Mouse (Mus musculus) ovary, postnatal 14 days (tissue): ENCODE data around the gene Rasgef1b.

Experiments used
- DNase-seq: peaks from one replicate; pipeline ENCODE4 v3.0.0; 2022; ENCODE audit warnings: low spot score

Rasgef1b gene

DNA sequence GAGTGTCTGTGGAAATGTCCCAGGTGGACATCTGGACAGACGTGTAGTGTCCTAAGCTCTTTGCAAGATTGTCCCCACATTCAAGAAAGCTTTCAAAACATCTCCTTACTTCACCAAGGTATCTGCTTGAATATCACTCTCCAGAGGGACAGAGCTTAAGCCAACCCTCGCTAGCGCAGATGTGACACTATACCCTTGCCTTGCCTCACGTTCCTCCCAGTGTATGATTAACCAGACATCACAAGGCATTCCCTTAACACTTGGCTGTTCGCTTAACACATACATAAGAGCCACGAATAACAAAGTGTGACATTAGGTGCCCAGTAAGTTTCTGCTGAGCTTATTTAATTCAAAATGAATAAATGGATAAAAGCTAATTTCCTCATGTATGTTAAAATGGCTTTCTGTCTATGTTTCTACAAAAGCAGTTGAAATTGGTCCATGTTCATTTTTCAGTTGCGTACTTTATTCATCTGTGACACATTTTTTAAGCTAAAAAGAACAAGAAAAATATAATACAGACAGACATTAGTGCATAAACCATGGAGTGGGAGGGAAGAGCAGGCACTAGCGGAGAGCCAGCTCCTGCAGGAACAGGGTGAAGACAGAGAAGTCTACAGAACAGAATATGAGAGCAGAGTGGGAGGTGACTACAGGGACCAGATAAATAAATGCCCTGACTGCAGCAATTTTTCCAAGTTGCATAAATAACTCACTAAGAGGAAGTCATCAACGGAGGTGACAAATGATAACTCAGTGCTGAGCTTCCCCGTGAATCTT lies 126.4 kb downstream of the Rasgef1b start:
- no peak for DNase-seq

DNA sequence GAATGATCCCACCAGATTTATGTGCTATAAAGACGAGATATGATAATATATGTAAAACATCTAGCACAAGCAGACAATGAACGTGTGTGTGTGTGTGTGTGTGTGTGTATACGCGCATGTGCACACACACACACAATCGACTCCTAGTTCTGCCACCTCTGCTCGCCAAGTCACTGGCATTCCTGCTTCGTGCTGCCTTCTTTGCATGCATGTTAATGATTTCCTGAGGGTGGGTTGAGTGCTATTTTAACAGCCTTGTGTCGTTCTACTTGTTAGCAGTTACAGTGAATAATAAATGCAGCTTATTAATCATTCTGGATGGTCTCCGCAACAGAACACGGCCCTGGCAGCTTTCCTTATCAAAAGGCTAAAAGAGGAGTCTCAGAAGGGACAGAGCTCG lies 129.5 kb downstream of the Rasgef1b start:
- no peak for DNase-seq

DNA sequence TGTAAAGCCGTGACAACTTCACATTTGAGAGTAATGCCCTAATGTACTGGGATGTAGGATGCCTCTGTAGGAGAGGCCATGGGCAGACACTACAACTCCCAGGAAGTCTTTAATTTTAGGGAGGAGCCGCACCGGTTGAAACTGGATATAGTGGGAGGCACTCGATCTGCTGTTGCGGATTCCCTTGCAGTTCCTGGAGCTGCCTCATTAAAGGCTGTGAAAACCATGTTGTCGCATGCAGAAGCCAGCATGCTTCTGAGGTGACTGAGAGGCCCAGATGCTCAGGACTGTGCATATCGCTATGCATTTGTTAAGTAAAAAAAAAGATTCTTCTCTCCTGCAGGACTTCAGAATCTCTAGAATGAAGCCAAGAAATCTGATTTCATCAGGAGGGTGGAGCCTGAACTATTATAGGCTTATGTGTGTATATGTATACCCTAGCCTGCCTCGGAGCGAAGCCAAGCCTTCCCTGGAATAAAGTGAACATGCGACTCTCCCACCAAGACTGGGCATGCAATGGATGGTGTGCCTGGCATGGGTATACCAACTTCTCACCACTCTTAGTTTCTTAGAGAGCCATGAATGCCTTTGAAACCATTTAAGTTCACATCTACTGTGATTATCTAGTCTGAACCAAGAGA lies 130.3 kb downstream of the Rasgef1b start:
- no peak for DNase-seq

DNA sequence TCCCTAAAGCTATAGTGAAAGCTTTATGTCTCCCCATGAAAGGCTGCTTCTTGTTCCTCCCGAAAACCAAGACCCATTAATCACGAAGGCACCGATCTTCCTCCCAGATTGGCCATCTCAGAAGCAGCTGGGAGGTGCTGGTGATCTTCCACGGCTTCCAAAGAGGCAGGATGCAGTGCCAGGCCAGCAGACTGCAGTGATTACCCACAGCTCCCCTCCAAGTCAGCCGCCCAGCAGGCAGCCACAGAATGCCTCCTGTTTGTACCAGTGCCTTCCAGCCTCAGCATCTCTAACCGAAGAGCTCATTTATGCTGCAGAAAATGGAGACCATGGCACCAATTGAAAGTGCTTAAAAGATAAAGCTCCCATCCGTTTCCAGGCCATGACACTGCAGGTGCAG lies 131.2 kb downstream of the Rasgef1b start:
- DNase-seq = no peak

DNA sequence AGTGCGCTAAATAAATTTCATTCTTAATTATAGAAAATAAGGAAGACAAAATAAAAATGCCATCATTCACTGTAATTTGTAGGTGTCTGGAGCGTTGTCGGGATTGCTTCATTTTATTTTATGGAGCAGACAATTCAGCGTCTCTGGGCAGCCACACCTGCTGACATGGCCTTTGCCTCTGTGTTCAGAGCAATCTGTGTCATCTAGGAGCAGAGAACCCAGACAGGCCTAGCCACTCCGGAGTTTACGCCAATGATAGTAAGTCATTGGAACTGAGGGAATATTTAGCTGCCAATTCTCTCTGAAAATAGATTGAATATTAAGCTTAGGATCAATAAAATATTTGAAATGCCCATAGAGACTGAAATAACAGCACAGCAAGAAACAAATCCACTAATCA lies 137.5 kb downstream of the Rasgef1b start:
- DNase-seq = no peak

DNA sequence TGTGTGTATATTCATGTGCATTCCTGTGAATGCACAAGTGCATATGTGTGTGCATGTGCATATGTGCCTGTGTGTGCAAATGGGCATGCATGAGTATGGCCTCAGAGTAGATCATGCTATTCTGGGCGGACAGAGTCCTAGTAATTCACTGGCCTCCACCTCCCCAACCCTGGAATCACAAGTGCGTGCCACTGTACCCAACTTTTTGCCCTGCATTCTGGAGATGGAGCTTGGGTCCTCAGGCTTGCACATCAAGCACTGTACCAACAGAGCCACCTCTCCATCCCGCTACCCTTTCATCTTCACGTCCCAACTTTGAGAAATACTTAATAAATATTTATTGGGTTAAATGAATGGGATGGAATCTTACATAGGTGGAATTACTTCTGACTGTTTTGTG lies 138.3 kb downstream of the Rasgef1b start:
- DNase-seq = no peak

DNA sequence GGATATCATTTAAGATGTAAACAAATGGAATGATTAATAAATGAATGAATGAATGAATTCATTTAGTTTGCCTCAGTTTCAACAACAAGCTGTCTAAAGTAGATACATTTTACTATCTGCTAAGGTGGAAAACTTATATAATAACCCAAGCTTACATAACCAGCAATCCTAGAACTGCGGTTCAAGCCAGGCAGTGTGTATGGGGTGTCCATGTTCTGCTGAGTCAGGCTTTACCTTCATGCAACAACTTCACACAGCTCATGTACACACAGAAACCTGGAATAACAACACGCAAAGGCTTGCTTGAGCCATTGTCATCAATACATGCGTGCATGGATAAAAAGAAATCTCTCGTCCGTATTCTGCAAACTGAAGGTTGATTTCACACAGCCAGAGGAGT lies 140.9 kb downstream of the Rasgef1b start:
- DNase-seq = no peak

DNA sequence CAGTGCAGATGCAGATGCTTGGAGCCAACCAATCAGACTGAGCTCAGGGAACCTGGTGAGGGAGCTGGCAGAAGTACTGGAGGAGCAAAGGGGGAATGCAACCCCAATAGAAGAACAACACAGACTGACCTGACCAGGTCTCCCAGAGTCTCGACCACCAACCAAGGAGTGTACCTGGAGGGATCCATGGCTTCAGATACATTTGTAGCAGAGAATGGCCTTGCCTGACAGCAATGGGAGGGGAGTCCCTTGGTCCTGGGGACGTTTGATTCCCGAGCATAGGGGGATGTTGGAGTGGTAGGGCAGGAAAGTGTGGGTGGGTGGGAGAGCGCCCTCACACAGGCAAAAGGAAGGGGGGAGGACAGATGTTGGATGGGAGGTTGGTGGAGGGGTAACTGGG lies 141.3 kb downstream of the Rasgef1b start:
- DNase-seq = no peak

DNA sequence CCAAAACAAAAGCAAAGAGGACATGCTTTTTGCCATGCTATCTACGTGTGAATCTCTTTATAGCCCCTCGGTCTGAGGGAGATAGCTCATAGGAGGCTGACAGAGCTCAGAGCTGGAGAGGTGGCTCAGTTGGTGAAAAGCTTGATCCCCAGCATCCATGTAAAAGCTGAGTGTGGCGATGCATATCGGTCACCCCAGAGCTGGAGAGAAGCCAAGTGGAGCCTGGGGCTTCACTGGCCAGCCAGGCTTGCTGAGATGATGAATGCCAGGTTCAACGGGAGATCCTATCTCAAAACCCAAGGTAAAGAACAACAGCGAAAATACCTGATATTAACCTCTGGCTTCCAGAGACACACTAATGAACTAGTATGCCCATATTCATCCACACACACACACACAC lies 142.6 kb downstream of the Rasgef1b start:
- no peak for DNase-seq

DNA sequence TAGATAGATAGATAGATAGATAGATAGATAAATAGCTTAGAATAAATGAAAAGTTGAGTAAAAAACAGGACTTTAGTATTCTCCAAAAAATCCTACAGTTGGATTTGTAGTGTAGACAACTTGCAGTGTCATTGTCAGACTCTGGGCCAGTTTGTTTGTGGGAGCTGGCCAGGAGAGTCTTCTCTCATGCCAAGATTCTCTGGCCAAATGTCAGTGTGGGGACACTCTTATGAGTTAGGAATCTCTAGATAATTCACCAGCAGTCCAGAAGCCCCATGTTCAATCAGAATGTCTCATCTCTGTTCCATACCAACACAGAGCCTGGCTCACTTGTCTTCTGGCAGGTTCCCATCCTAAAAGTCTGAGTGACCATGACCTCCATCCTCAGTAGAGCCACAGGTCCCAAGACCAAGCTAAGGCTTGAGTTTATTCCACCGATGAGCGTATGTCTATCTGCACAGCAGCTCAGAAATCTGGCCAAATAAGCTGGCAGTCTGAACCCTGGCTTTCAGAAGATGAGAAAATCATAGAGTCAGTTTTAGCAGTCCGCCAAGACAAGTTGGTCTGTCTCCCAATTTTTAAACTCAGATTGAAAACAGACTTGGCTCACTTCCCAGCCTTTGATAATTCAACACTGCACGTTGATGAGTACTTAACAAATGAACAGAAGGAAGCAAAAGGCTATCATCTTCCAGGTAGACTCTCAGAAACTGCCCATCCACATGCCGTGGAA lies 143.5 kb downstream of the Rasgef1b start:
- no peak for DNase-seq

DNA sequence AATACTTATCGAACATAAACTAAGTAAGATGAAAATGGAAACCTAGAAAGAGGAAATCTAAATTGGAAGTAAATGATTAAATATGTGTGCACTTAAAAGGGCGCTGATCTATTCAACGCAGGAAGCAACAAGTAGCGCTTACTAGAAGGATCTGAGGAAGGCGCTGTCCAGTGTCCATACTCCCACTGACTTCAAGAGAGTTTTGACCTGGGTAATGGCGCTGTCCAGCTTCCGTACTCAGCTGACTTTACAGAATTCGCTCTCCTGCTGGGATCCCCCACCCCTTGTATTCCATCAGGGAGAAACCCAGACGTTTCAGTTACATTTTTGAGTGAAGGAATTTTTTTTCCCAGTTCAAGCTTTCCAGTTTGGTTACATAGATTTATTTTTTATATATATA lies 144.6 kb downstream of the Rasgef1b start:
- no peak for DNase-seq

DNA sequence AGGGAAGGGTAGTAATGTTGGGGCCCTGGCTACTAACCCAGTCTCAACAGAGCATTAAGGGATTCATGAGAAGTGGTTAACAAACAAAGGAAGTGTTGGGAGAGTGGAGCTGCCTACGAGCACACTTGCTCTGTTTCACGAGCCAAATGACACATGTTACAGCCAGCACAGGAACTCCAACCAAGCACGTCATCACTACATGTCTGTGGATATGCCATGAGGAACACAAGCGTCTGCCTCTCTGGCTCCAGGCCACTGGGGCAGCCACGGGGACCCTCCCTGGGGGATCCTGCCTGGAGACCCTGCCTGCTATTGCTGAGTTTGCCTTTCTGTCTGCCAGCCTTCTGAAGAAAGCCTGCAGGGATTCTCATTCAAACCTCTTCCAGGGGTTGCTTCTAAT lies 146.8 kb downstream of the Rasgef1b start:
- no peak for DNase-seq

DNA sequence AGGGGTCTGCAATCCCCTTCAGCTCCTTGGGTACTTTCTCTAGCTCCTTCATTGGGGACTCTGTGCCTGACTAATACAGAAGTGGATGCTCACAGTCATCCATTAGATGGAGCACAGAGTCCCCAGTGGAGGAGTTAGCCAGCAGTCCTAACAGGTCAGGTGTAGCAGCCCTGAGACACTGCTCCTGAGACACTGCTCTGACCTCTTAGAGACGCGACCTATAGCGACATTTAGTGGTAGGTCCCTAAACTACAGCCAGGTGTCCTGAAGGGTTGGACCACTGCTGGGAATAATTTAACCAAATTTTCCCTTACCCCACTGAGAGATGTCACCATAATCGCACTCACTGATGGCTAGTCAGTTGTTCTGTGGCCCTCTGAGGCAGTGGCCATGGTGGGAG lies 150.2 kb downstream of the Rasgef1b start:
- peak; percentile 40 for DNase-seq

DNA sequence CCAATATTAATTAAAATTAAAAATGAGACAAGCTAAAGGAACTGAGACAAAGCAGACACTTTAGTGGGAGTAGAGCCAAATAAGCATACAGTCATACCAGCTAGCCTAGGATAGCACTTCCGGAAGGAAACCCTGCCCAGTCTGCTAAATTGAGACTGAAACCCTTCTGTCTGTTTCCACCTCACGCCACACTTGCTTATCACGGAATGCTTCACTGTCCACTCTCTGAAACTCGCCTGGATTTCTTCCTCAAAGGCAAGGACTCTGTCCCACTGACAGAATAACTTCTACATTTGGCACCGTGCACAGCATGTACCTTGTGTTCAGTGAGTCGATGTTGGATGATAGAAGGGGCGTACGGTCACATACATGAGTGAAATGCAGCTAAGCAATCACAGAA lies 153.0 kb downstream of the Rasgef1b start:
- DNase-seq = no peak

DNA sequence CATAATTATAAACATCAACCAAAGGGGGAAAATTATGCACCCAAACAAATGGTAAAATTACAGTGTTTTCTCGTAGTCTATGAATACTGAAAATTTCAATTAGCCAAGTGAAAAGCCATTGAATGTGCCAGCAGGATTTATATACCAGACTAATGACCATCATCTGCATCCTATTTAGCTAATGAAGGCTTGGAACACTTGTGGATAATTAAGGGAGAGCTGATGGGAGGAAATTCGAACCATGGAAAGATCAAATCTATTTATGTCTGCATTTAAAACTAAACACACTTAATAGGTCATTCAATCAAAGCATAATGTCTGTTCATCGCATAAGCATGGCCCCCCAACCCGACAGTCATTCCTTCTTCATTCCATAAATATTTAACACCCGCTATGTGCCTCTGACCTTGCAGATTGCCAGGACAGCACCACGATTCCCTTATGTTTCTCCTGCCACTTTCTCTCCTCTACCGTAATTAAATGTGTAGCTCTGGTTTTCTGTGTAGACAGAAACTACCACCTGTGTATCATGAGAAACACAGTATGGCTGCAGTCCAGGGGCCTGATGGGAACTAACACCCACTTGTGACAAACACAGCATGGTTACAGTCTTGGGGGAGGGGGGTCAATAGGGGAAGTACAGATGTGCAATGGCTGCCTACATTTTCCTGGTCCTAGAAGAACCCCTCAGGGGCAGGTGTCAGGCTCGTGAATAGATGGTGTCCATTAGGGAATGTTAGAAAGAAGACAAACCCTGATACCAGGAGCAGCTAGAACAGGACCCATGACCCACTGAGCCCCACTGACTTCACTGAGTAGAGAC lies 164.2 kb downstream of the Rasgef1b start:
- DNase-seq = no peak

DNA sequence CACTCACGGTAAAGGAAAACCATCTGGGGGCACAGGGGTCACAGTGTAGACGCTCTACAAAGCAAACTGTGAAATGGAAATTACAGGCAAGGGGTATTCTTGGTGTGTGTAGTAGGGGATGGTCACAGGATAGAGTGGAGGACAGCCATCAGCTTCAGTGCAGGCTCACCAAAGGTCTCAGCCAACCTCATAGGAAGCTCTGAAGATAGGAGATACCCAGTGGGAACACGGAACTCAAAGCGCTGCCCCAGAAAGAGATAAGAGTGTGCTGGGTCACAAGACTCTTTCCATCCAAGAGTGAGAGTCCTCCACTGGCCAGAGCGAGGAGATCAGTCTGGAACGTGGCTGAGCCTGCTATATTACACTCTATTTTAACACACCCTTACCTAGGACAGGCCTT lies 166.8 kb downstream of the Rasgef1b start:
- no peak for DNase-seq

DNA sequence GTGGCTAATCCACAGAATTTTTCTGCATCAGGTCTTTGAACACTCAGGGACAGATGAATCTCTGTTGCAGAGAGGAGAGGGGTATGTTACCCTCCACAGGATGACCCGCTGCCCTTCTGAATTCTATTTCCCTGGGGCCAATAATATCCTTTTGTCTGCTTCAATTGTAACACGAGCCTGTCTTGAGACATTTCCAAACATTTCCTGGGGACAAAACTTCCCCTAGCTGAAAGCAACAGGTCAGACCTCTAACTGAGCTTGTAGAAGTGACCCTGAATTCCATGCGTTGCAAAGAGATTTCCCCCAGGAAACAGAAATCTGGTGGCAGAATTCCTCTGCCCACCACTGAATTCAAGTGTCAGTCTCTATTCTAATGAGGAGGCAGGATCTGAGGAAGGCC lies 169.1 kb downstream of the Rasgef1b start:
- no peak for DNase-seq

DNA sequence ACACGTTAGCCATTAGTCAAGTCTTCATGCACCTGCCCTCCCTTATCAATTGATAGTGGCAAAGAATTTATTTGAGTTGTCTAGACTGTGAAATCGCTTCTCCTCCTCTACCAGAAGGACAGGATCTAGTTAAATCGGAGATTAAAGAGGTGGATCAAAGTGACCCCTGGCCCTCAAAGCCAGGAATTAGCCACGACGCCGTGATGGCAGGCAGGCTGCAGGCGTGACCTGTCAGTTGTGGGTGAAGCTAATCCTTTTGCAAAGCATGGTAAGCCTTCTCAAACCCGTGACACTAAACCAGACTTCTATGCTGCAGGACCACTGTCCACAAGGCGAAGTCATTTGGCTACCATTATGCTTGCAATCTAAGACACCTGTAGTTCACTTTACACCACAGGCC lies 170.6 kb downstream of the Rasgef1b start:
- no peak for DNase-seq

DNA sequence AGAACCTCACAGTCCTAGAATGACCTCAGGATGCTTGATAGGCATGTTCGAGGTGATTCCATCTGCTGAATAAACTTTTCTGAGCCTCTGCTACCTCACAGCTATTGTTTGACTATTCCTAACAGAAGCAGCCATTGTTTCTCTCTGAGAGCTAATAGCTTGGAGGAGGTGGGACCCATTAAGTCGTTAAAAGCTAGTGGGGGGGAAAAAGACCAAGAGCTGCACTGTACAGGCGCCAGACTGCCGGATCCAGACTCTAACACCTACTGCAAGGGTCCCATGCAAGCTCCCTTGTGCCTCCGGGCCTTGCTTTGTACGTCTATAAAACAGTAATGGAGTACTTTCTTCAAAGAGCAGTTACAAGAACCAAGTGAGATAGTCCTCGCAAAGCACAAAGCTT lies 176.2 kb downstream of the Rasgef1b start:
- DNase-seq = no peak

DNA sequence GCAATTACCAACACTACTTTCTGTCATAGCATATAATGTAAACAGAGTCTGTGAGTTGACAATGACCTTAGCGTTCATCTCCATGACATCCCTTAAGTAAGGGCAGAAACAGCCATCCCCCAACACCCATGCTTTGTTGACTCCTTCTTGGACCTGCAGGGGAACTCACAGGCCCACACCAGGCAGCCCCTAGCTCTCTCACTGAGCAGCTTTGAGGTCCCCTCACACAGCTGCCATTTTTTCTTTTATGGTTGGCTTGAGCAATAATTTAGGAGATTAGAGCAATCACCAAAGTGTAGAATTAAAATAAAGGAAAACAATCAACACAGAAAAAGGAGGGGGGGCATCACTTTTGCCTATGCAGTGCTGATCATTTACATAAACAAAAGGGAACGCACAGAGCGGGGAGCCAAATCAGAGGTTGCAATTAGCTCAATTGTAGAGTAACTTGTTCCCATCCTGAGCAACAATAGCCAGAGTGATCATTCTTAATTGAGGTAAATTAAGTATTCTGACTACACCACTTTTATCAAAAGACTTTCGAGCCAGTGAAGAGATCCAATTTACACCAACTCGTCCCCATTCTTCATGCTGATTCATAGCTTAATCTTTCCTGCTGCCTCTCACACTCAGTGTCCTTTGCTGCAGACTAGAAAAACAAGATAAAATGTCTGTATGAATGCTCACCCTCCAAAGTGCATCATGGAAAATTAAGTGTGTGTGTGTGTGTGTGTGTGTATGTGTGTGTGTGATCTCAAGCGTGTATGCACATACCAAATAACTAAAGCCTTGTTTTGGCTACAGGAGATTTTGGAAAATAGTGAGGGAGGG lies 184.0 kb downstream of the Rasgef1b start:
- DNase-seq = no peak

DNA sequence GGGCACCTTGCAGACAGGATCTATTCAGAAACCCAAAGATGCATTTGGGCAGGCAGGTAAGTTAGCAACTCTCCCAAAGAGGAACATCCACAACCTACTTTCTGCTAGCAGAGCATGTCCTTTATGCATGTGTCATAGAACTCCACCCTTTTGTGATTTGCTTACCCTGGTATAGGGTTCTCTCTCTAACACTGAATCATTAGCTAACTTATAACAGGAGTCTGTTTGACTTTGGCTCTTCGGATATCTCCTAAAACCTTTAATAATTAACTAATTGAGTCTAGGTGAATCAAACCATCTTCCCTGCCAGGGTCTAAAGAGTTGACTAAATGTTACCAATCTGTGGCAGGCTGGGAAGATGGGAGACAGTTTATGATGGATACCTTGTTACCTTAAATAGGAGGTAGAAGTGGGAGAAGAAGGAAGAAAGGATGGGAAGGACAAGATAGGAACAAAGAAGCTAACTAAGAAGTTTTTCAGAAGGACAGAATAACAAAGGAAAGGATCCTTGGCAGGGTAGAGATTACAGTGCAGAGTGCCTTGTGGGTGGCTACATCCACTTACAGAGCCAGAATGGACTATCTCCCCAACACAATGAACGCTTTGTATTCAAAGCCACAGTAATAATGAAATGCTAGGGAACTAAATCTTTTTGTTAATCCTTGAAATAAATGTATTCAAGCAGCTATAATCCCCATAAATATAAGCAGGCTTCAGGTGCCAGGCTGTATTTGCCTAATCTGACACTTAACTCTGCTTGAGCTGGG lies 186.7 kb downstream of the Rasgef1b start:
- no peak for DNase-seq
